Comparison of ENCODE assay signal across 17 mouse cellular contexts in the genomic region with DNA sequence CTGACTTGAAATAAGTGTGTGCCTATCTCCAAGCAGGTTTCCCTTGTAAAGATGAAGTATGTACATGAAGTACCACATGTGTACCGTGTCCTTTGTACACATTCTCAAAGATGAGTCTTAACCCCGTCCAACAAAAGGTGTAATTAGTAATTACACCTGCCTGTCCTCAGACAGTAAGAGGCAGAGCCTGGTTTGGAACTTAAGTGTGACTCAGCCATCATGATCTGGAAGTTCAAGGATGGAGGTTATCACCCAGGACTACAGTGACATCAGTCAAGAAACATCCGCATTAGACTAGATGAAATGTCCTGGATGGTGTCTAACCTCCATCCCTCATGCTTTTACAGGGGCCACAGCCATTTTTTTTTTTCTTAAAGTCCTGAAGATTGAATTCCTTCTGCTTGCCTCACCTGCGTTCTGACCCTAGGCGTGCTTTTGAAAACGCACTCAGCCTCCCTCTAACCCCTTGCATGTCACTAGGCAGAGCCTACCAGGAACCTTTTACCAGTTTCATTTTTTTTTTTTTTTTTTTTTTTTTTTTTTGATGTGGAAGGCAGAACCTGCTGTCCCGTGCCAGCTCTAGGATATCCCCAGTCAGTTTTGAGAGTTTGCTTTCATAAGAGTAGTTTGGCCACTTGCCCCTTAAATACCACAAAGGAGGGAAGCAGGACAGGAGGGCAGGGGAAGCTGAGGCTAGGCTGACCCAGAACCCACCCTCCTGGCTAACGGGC. TPM values are rescaled to one million over a fixed set of nuclear protein-coding genes. Genes with fewer than 3 reads are reported as not detected.
"Had no signal": no experiment of that assay in that cellular context is flagged by ENCODE, and none has a peak within 500 bp of the region (broad histone marks: within the 10 kb centered on the region; RNA-seq: fewer than 3 reads in every experiment).

No protein-coding gene starts in this region.

- ATAC-seq: midbrain, embryonic 13.5 days; midbrain, embryonic 16.5 days had no signal

- H3K9ac ChIP-seq: kidney, embryonic 15.5 days; liver, embryonic 13.5 days; midbrain, embryonic 13.5 days had no signal

- H3K9me3 ChIP-seq: kidney, embryonic 15.5 days; liver, embryonic 13.5 days; megakaryocyte, embryonic 14.5 days; midbrain, embryonic 10.5 days; midbrain, embryonic 13.5 days had no signal

- H3K4me2 ChIP-seq: kidney, embryonic 15.5 days; liver, embryonic 13.5 days; midbrain, embryonic 13.5 days had no signal

- H3K4me3 ChIP-seq: kidney, embryonic 15.5 days; left cerebral cortex, adult 2 months; liver, embryonic 13.5 days; megakaryocyte, embryonic 14.5 days; midbrain, embryonic 10.5 days; midbrain, embryonic 13.5 days had no signal

- DNase-seq: kidney, adult 8-10 months; kidney, postnatal 10 days; kidney, postnatal 36 days; layer of hippocampus, postnatal 36 days; liver, embryonic 13.5 days; lung, adult 2 months; lung, postnatal 36 days; thymus, adult 18-20 months; thymus, postnatal 36 days had no signal

- H3K27ac ChIP-seq: kidney, embryonic 15.5 days; left cerebral cortex, adult 2 months; liver, embryonic 13.5 days; midbrain, embryonic 10.5 days; midbrain, embryonic 13.5 days had no signal

- H3K27me3 ChIP-seq: kidney, embryonic 15.5 days; liver, embryonic 13.5 days; megakaryocyte, embryonic 14.5 days; midbrain, embryonic 13.5 days had no signal

RNA-seq across cellular contexts. Expression of a gene that starts 23.8 kb away (rescaled TPM):
- total RNA-seq: monocyte, adult 5-6 weeks had no signal

RNA-seq across cellular contexts. Expression of a gene that starts 24.5 kb away (rescaled TPM):
- total RNA-seq: liver, adult 2 months; monocyte, adult 5-6 weeks had no signal
- polyA plus RNA-seq: liver, adult 2 months had no signal
